Mouse (Mus musculus): Measurements from ENCODE around the gene Kdm5b. TPM values are rescaled to one million over a fixed set of nuclear protein-coding genes. Genes with fewer than 3 reads are reported as not detected.

Gene Kdm5b
- total RNA-seq, 2 experiments from 2014 or later: 25.5 to 25.8 TPM

- no peak for DNase-seq
- intact Hi-C loops (cut with DNase I): no loop called here
Observed at GRCm38 (mm10) chr1:134577384-134578120, 17.6 kb downstream of the Kdm5b start.

- intact Hi-C loops (cut with DNase I): no loop called here
- DNase-seq: no peak
Observed at GRCm38 (mm10) chr1:134580796-134581195, 20.8 kb downstream of the Kdm5b start.

- intact Hi-C loops (cut with DNase I): no loop called here
- DNase-seq: no peak
Observed at GRCm38 (mm10) chr1:134583560-134583959, 23.6 kb downstream of the Kdm5b start.

GRCm38 (mm10) chr1:134589676-134590075 is 29.7 kb downstream of the Kdm5b start:
- intact Hi-C loops (cut with DNase I): loop anchor here (10.0 kb wide), 1 partner anchor 225 kb away; the partner anchor contains the start of gene Tmem183a
- no peak for DNase-seq

- DNase-seq: no peak
- intact Hi-C loops (cut with DNase I): loop anchor here (10.0 kb wide), 1 partner anchor 227 kb away; the partner anchor contains the start of gene Tmem183a
Observed at GRCm38 (mm10) chr1:134591773-134592172, 31.8 kb downstream of the Kdm5b start.

- DNase-seq: no peak
- intact Hi-C loops (cut with DNase I): loop anchor here (10.0 kb wide), 1 partner anchor 233 kb away; the partner anchor contains the start of gene Tmem183a
Observed at GRCm38 (mm10) chr1:134597339-134598054, 37.5 kb downstream of the Kdm5b start.

GRCm38 (mm10) chr1:134604086-134604485 is 44.1 kb downstream of the Kdm5b start:
- intact Hi-C loops (cut with DNase I): no loop called here
- DNase-seq: no peak

- DNase-seq: no peak
- intact Hi-C loops (cut with DNase I): loop anchor here (2.0 kb wide), 1 partner anchor 87 kb away; no protein-coding TSS in a partner anchor
Observed at GRCm38 (mm10) chr1:134605670-134606069, 45.7 kb downstream of the Kdm5b start.

- intact Hi-C loops (cut with DNase I): loop anchor here (2.0 kb wide), 1 partner anchor 88 kb away; no protein-coding TSS in a partner anchor
Observed at GRCm38 (mm10) chr1:134606381-134606780, 46.4 kb downstream of the Kdm5b start.

GRCm38 (mm10) chr1:134607279-134607678 is 47.3 kb downstream of the Kdm5b start:
- intact Hi-C loops (cut with DNase I): loop anchor here (2.0 kb wide), 1 partner anchor 88 kb away; no protein-coding TSS in a partner anchor
- DNase-seq: no peak

More at GRCm38 (mm10) chr1:134606381-134606780, 46.4 kb downstream of the Kdm5b start:
- no peak for DNase-seq

GRCm38 (mm10) chr1:134609172-134609571 is 49.2 kb downstream of the Kdm5b start:
- intact Hi-C loops (cut with DNase I): no loop called here
- DNase-seq: no peak

GRCm38 (mm10) chr1:134614554-134614953 is 54.6 kb downstream of the Kdm5b start:
- intact Hi-C loops (cut with DNase I): loop anchor here (5.0 kb wide), 1 partner anchor 247 kb away; no protein-coding TSS in a partner anchor

GRCm38 (mm10) chr1:134614988-134615387 is 55.0 kb downstream of the Kdm5b start:
- DNase-seq: no peak
- intact Hi-C loops (cut with DNase I): loop anchor here (5.0 kb wide), 1 partner anchor 248 kb away; no protein-coding TSS in a partner anchor

More at GRCm38 (mm10) chr1:134614554-134614953, 54.6 kb downstream of the Kdm5b start:
- DNase-seq: no peak

- intact Hi-C loops (cut with DNase I): no loop called here
- no peak for DNase-seq
Observed at GRCm38 (mm10) chr1:134617656-134618055, 57.7 kb downstream of the Kdm5b start.

- intact Hi-C loops (cut with DNase I): no loop called here
- DNase-seq: no peak
Observed at GRCm38 (mm10) chr1:134625325-134625724, 65.4 kb downstream of the Kdm5b start.

- intact Hi-C loops (cut with DNase I): no loop called here
- DNase-seq: no peak
Observed at GRCm38 (mm10) chr1:134629455-134629854, 69.5 kb downstream of the Kdm5b start.

GRCm38 (mm10) chr1:134634296-134634695 is 74.3 kb downstream of the Kdm5b start:
- intact Hi-C loops (cut with DNase I): no loop called here
- no peak for DNase-seq

- DNase-seq: no peak
- intact Hi-C loops (cut with DNase I): loop anchor here (5.0 kb wide), 2 partner anchors 196 to 216 kb away; no protein-coding TSS in a partner anchor
Observed at GRCm38 (mm10) chr1:134636245-134636644, 76.3 kb downstream of the Kdm5b start.

GRCm38 (mm10) chr1:134636684-134637083 is 76.7 kb downstream of the Kdm5b start:
- peak in 1 of 2 experiments; percentile 34 for DNase-seq
- intact Hi-C loops (cut with DNase I): loop anchor here (5.0 kb wide), 2 partner anchors 196 to 216 kb away; no protein-coding TSS in a partner anchor

- intact Hi-C loops (cut with DNase I): loop anchor here (5.0 kb wide), 2 partner anchors 194 to 214 kb away; no protein-coding TSS in a partner anchor
- no peak for DNase-seq
Observed at GRCm38 (mm10) chr1:134638041-134638440, 78.1 kb downstream of the Kdm5b start.

- peak; percentile 47 to 64 for DNase-seq
- intact Hi-C loops (cut with DNase I): loop anchor here (5.0 kb wide), 2 partner anchors 194 to 214 kb away; no protein-coding TSS in a partner anchor
Observed at GRCm38 (mm10) chr1:134638522-134638921, 78.6 kb downstream of the Kdm5b start.
